Mouse (Mus musculus): ENCODE measurements around the gene Pakap. TPM values are rescaled to one million over a fixed set of nuclear protein-coding genes. Genes with fewer than 3 reads are reported as not detected.
"Not testable (repeated sequence)": the region's sequence is repeated elsewhere in the genome, so short reads cannot be mapped to it uniquely, and the experiment has no call there.

The Pakap gene
- polyA plus RNA-seq, 2 experiments: 0.51 TPM; not detected in 1

DNA sequence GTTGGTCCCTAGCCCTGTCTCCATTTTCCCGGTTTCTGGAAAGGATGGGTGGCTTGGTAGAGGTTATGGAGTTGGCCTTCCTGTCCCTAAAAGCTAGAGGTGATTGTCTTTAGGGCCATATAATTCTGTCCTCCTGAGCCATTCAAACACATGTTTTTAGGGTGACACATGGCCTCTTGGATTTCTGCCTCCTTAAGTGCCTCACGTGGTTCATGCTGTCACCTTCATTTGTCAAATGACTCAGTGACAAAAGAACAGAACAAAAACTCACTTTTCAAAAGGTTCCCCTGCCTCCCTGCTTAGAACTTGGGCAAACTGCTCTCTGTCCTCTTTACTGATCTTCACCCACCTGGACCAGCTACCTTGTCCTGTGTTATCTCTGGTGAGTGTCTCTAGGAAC lies 317.2 kb downstream of the Pakap start:
- 46% methylated on average over 2 of the region's 2 CpGs for WGBS (ENCODE audit: insufficient replicate concordance)
- TF ChIP-seq CTCF (IDR thresholded peaks at IDR 0.05; ENCODE audit: low read depth) (no peak), EP300 (IDR thresholded peaks at IDR 0.05; ENCODE audit: low read depth) (no peak)
- Histone ChIP-seq H3K4me2 (ENCODE audit: low read depth) (no peak overlapping the region), H3K4me1 (replicated peaks; ENCODE audit: control insufficient read depth in 2 of 2, insufficient read depth in 2 of 2, low read length in 1 of 2) (no peaks in the 10 kb centered on the region), H3K9me3 (ENCODE audit: control insufficient read depth, low read length) (no peaks in the 10 kb centered on the region), H3K36me3 (replicated peaks; ENCODE audit: control insufficient read depth, insufficient read depth, low read depth) (no peaks in the 10 kb centered on the region), H3K4me3 (ENCODE audit: insufficient read depth in 1 of 2, low read depth in 2 of 2, low read length in 2 of 2) (no peak overlapping the region), H3K9ac (replicated peaks) (no peak overlapping the region), H3K27ac (no peak overlapping the region), H3K27me3 (ENCODE audit: control insufficient read depth, insufficient read depth, low read length) (no peaks in the 10 kb centered on the region)
- DNase-seq (ENCODE audit: low read depth in 3 of 3, low spot score in 3 of 3): no peak
- ATAC-seq (ENCODE audit: insufficient read depth): no peak

DNA sequence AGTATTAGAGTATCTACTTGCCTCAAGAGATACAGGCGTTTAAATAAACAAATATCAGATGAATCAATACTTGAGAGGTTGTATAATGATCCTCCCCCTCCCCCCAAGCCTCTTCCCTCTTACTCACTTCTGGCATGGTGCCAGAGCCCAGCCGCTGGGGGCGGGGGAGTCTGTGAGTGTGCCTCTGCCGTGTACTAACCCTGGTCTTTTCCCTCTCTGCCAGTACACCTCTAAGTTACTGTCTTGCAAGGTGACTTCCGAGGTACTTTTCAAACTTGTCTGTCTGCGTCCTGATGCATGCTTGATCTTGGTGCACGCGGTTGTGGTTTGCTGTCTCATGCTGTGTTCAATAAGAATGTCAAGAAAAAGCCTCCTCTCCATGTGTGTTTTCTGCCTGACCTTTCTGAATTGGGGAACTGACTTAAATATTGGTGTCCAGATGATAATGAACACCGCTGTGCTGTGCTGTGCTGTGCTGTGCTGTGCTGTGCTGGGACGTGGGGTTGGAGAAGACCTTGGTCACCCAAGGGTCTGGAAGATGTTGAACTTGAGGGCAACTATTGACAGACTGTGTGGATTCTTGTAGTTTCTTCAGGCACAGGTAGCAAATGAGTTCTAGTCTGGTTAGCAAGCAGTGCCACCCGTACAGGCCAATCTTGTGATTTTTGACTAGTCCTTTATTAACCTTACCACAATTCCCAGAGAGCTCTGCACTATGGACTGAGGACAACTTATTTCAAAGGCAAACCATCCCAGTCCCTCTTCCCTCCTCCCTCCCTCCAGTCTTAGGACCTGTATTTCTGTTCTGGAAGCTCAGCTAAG lies 318.3 kb downstream of the Pakap start:
- H3K4me1 ChIP-seq (replicated peaks; ENCODE audit: control insufficient read depth in 2 of 2, insufficient read depth in 2 of 2, low read length in 1 of 2): no peaks in the 10 kb centered on the region
- no peak overlapping the region for H3K9ac ChIP-seq (replicated peaks)
- no peaks in the 10 kb centered on the region for H3K36me3 ChIP-seq (replicated peaks; ENCODE audit: control insufficient read depth, insufficient read depth, low read depth)
- TF ChIP-seq EP300 (IDR thresholded peaks at IDR 0.05; ENCODE audit: low read depth) (no peak), CTCF (IDR thresholded peaks at IDR 0.05; ENCODE audit: low read depth) (no peak)
- H3K9me3 ChIP-seq (ENCODE audit: control insufficient read depth, low read length): no peaks in the 10 kb centered on the region
- no peak for DNase-seq (ENCODE audit: low read depth in 3 of 3, low spot score in 3 of 3)
- 22% methylated on average over 11 of the region's 11 CpGs for WGBS (ENCODE audit: insufficient replicate concordance)
- no peak for ATAC-seq (ENCODE audit: insufficient read depth)
- no peak overlapping the region for H3K27ac ChIP-seq
- H3K27me3 ChIP-seq (ENCODE audit: control insufficient read depth, insufficient read depth, low read length): no peaks in the 10 kb centered on the region
- H3K4me2 ChIP-seq (ENCODE audit: low read depth): no peak overlapping the region
- H3K4me3 ChIP-seq (ENCODE audit: insufficient read depth in 1 of 2, low read depth in 2 of 2, low read length in 2 of 2): no peak overlapping the region

DNA sequence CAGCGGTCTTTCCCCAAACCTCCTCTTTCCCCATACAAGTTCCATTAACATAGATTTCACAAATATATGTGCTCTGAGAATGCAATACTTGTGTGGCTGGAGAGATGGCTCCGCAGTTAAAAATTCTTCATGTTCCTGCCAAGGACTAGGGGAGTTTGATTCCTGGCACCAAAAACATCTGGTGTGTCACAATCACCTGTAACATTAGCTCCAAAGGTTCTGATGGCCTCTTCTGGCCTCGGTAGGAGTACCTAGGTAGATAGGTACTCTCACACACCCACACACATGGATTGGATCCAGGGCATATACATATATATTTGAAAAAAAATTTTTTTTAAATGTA lies 318.9 kb downstream of the Pakap start:
- TF ChIP-seq CTCF (IDR thresholded peaks at IDR 0.05; ENCODE audit: low read depth) (no peak), EP300 (IDR thresholded peaks at IDR 0.05; ENCODE audit: low read depth) (no peak)
- 75% methylated on average over 3 of the region's 3 CpGs for WGBS (ENCODE audit: insufficient replicate concordance)
- H3K27me3 ChIP-seq (ENCODE audit: control insufficient read depth, insufficient read depth, low read length): no peaks in the 10 kb centered on the region
- no peak overlapping the region for H3K4me2 ChIP-seq (ENCODE audit: low read depth)
- no peaks in the 10 kb centered on the region for H3K9me3 ChIP-seq (ENCODE audit: control insufficient read depth, low read length)
- no peak overlapping the region for H3K27ac ChIP-seq
- H3K36me3 ChIP-seq (replicated peaks; ENCODE audit: control insufficient read depth, insufficient read depth, low read depth): no peaks in the 10 kb centered on the region
- ATAC-seq (ENCODE audit: insufficient read depth): no peak
- H3K4me3 ChIP-seq (ENCODE audit: insufficient read depth in 1 of 2, low read depth in 2 of 2, low read length in 2 of 2): no peak overlapping the region
- H3K9ac ChIP-seq (replicated peaks): no peak overlapping the region
- no peaks in the 10 kb centered on the region for H3K4me1 ChIP-seq (replicated peaks; ENCODE audit: control insufficient read depth in 2 of 2, insufficient read depth in 2 of 2, low read length in 1 of 2)
- DNase-seq (ENCODE audit: low read depth in 3 of 3, low spot score in 3 of 3): no peak

- Histone ChIP-seq H3K4me2 (ENCODE audit: low read depth) (no peak overlapping the region), H3K4me1 (replicated peaks; ENCODE audit: control insufficient read depth in 2 of 2, insufficient read depth in 2 of 2, low read length in 1 of 2) (no peaks in the 10 kb centered on the region), H3K4me3 (ENCODE audit: insufficient read depth in 1 of 2, low read depth in 2 of 2, low read length in 2 of 2) (no peak overlapping the region), H3K36me3 (replicated peaks; ENCODE audit: control insufficient read depth, insufficient read depth, low read depth) (no peaks in the 10 kb centered on the region), H3K27ac (no peak overlapping the region), H3K27me3 (ENCODE audit: control insufficient read depth, insufficient read depth, low read length) (no peaks in the 10 kb centered on the region), H3K9ac (replicated peaks) (no peak overlapping the region), H3K9me3 (ENCODE audit: control insufficient read depth, low read length) (no peaks in the 10 kb centered on the region)
- WGBS (ENCODE audit: insufficient replicate concordance): 62% methylated on average over 2 of the region's 2 CpGs
- DNase-seq (ENCODE audit: low read depth in 3 of 3, low spot score in 3 of 3): no peak
- no peak for ATAC-seq (ENCODE audit: insufficient read depth)
- TF ChIP-seq EP300 (IDR thresholded peaks at IDR 0.05; ENCODE audit: low read depth) (no peak), CTCF (IDR thresholded peaks at IDR 0.05; ENCODE audit: low read depth) (no peak)
These were observed 320.3 kb downstream of the Pakap start for GRCm38 (mm10) chr4:57888246-57888645.

GRCm38 (mm10) chr4:57888978-57889377 lies 321.0 kb downstream of the Pakap start:
- H3K9ac ChIP-seq (replicated peaks); DNase-seq (ENCODE audit: low read depth in 3 of 3, low spot score in 3 of 3); H3K27me3 ChIP-seq (ENCODE audit: control insufficient read depth, insufficient read depth, low read length); H3K4me2 ChIP-seq (ENCODE audit: low read depth); H3K4me3 ChIP-seq (ENCODE audit: insufficient read depth in 1 of 2, low read depth in 2 of 2, low read length in 2 of 2); H3K9me3 ChIP-seq (ENCODE audit: control insufficient read depth, low read length); ATAC-seq (ENCODE audit: insufficient read depth); H3K27ac ChIP-seq; H3K36me3 ChIP-seq (replicated peaks; ENCODE audit: control insufficient read depth, insufficient read depth, low read depth); H3K4me1 ChIP-seq (replicated peaks; ENCODE audit: control insufficient read depth in 2 of 2, insufficient read depth in 2 of 2, low read length in 1 of 2): not testable (repeated sequence)
- 39% methylated on average over 1 of the region's 1 CpGs for WGBS (ENCODE audit: insufficient replicate concordance)

Data from liver, embryonic 14.5 days (tissue).